Mouse (Mus musculus) liver, embryonic 13.5 days (tissue): ENCODE measurements around the gene Troap. TPM values are rescaled to one million over a fixed set of nuclear protein-coding genes. Genes with fewer than 3 reads are reported as not detected.

Experiments used
- ATAC-seq: fragments of 200-750 bp; cut with Nextera tagmentation; 2 replicates; pipeline ENCODE4 v1.8.0; 2017; ENCODE audit warnings: low read depth, mild to moderate bottlenecking, moderate number of reproducible peaks, moderate library complexity
- DNase-seq: peaks from one replicate; pipeline ENCODE4 v3.0.0; 2022
- H3K27ac ChIP-seq: fragments of 300-500 bp; sonication (generic); 2 replicates; pipeline ENCODE4 v1.5.1; 2015; ENCODE audit warnings: moderate library complexity, mild to moderate bottlenecking, inconsistent platforms
- H3K27me3 ChIP-seq: fragments of 300-500 bp; sonication (generic); 2 replicates; pipeline ENCODE4 v1.6.1; 2015; ENCODE audit warnings: mild to moderate bottlenecking, inconsistent platforms
- H3K36me3 ChIP-seq: fragments of 300-500 bp; sonication (generic); 2 replicates; pipeline ENCODE4 v1.6.1; 2015; ENCODE audit warnings: mild to moderate bottlenecking, inconsistent platforms
- H3K4me1 ChIP-seq: fragments of 300-500 bp; sonication (generic); replicated peaks from 2 replicates; pipeline ENCODE4 v1.6.1; 2015; ENCODE audit warnings: inconsistent platforms
- H3K4me2 ChIP-seq: fragments of 300-500 bp; sonication (generic); 2 replicates; pipeline ENCODE4 v1.6.1; 2015; ENCODE audit warnings: inconsistent platforms, mild to moderate bottlenecking, moderate library complexity
- H3K4me3 ChIP-seq: fragments of 300-500 bp; sonication (generic); replicated peaks from 2 replicates; pipeline ENCODE4 v1.5.1; 2015; ENCODE audit warnings: mild to moderate bottlenecking, inconsistent platforms
- H3K9ac ChIP-seq: fragments of 300-500 bp; sonication (generic); 2 replicates; pipeline ENCODE4 v1.6.1; 2015; ENCODE audit warnings: mild to moderate bottlenecking, inconsistent platforms
- H3K9me3 ChIP-seq: fragments of 300-500 bp; sonication (generic); replicated peaks from 2 replicates; pipeline ENCODE4 v1.6.1; 2016; ENCODE audit warnings: inconsistent platforms
- WGBS: fragments of 180-500 bp; shearing (Covaris S2); methylation state at CpG from one replicate; pipeline ENCODE4 v1.1.7; 2015; ENCODE audit not compliant: insufficient replicate concordance; 5-methylcytosine and 5-hydroxymethylcytosine counted together
- polyA plus RNA-seq: library from polyadenylated mRNA; unstranded; fragments of >200 nt; fragmentation: Nextera tagmentation; extraction: Ambion mirVana; gene quantifications from 2 replicates; pipeline ENCODE4 v1.2.1, GENCODE M21; 2015

Troap gene
- polyA plus RNA-seq, 1 experiment from 2014 or later: 14.5 TPM

GRCm38 (mm10) chr15:99032726-99033250 is 41.6 kb upstream of the Troap start:
- ATAC-seq (no peak), DNase-seq (no peak)
- Histone ChIP-seq H3K9me3 (no peaks in the 10 kb centered on the region), H3K27me3 (no peaks in the 10 kb centered on the region), H3K4me3 (peak overlapping the region; percentile 98), H3K4me2 (peak overlapping the region; percentile 94), H3K36me3 (peaks cover 48% of the 10 kb centered on the region), H3K9ac (peak overlapping the region; percentile 98), H3K27ac (peak overlapping the region; percentile 98), H3K4me1 (peaks cover 63% of the 10 kb centered on the region)
- 13% methylated on average over 7 of the region's 7 CpGs for WGBS

GRCm38 (mm10) chr15:99033498-99034270 is 40.7 kb upstream of the Troap start:
- DNase-seq: no peak

GRCm38 (mm10) chr15:99035431-99035830 is 38.9 kb upstream of the Troap start:
- H3K9ac ChIP-seq: no peak overlapping the region
- peaks cover 63% of the 10 kb centered on the region for H3K36me3 ChIP-seq
- H3K4me2 ChIP-seq: no peak overlapping the region
- ATAC-seq (no peak), DNase-seq (no peak)
- peaks cover 55% of the 10 kb centered on the region for H3K4me1 ChIP-seq
- 78% methylated on average over 4 of the region's 4 CpGs for WGBS
- no peaks in the 10 kb centered on the region for H3K27me3 ChIP-seq
- no peak overlapping the region for H3K27ac ChIP-seq
- no peak overlapping the region for H3K4me3 ChIP-seq
- H3K9me3 ChIP-seq: no peaks in the 10 kb centered on the region

More at GRCm38 (mm10) chr15:99033498-99034270, 40.7 kb upstream of the Troap start:
- Histone ChIP-seq H3K36me3 (peaks cover 57% of the 10 kb centered on the region), H3K9me3 (no peaks in the 10 kb centered on the region), H3K4me3 (peak overlapping the region; percentile 98), H3K4me2 (peak overlapping the region; percentile 94), H3K9ac (peak overlapping the region; percentile 98), H3K27ac (peak overlapping the region; percentile 98), H3K27me3 (no peaks in the 10 kb centered on the region), H3K4me1 (peaks cover 58% of the 10 kb centered on the region)
- no peak for ATAC-seq
- 53% methylated on average over 7 of the region's 7 CpGs for WGBS

GRCm38 (mm10) chr15:99036249-99036905 is 38.0 kb upstream of the Troap start:
- peaks cover 63% of the 10 kb centered on the region for H3K36me3 ChIP-seq
- no peak overlapping the region for H3K9ac ChIP-seq
- H3K4me2 ChIP-seq: no peak overlapping the region
- H3K4me1 ChIP-seq: peaks cover 60% of the 10 kb centered on the region
- H3K27me3 ChIP-seq: 0 out of 2 replicates have a peak, but pooled peaks cover 3% of the 10 kb centered on the region
- ATAC-seq (no peak), DNase-seq (no peak)
- H3K9me3 ChIP-seq: no peaks in the 10 kb centered on the region
- 95% methylated on average over 8 of the region's 8 CpGs for WGBS
- no peak overlapping the region for H3K4me3 ChIP-seq
- no peak overlapping the region for H3K27ac ChIP-seq

- Histone ChIP-seq H3K4me2 (no peak overlapping the region), H3K4me3 (no peak overlapping the region), H3K9ac (no peak overlapping the region), H3K36me3 (peaks cover 52% of the 10 kb centered on the region), H3K27ac (no peak overlapping the region), H3K27me3 (0 out of 2 replicates have a peak, but pooled peaks cover 3% of the 10 kb centered on the region), H3K4me1 (peaks cover 43% of the 10 kb centered on the region), H3K9me3 (no peaks in the 10 kb centered on the region)
- ATAC-seq: no peak
- WGBS: 73% methylated on average over 1 of the region's 1 CpGs
- no peak for DNase-seq
Observed at GRCm38 (mm10) chr15:99038025-99038424, 36.4 kb upstream of the Troap start.

GRCm38 (mm10) chr15:99038797-99039196 is 35.6 kb upstream of the Troap start:
- H3K9ac ChIP-seq: no peak overlapping the region
- DNase-seq (no peak), ATAC-seq (no peak)
- no peak overlapping the region for H3K4me2 ChIP-seq
- H3K27me3 ChIP-seq: 0 out of 2 replicates have a peak, but pooled peaks cover 3% of the 10 kb centered on the region
- H3K4me3 ChIP-seq: no peak overlapping the region
- no peak overlapping the region for H3K27ac ChIP-seq
- H3K36me3 ChIP-seq: peaks cover 45% of the 10 kb centered on the region
- 86% methylated on average over 5 of the region's 5 CpGs for WGBS
- no peaks in the 10 kb centered on the region for H3K9me3 ChIP-seq
- H3K4me1 ChIP-seq: peaks cover 36% of the 10 kb centered on the region

GRCm38 (mm10) chr15:99039306-99039705 is 35.1 kb upstream of the Troap start:
- ATAC-seq: no peak; the same call in 1 of the 2 replicates
- Histone ChIP-seq H3K27me3 (0 out of 2 replicates have a peak, but pooled peaks cover 3% of the 10 kb centered on the region), H3K36me3 (peaks cover 42% of the 10 kb centered on the region), H3K4me1 (peaks cover 34% of the 10 kb centered on the region), H3K27ac (no peak overlapping the region), H3K4me2 (no peak overlapping the region), H3K9me3 (no peaks in the 10 kb centered on the region), H3K9ac (no peak overlapping the region), H3K4me3 (no peak overlapping the region)
- 77% methylated on average over 4 of the region's 4 CpGs for whole genome bisulfite sequencing
- no peak for DNase-seq

GRCm38 (mm10) chr15:99039996-99040919 is 34.1 kb upstream of the Troap start:
- H3K9me3 ChIP-seq: no peaks in the 10 kb centered on the region
- no peak overlapping the region; the same call in 1 of the 2 replicates for H3K9ac ChIP-seq
- H3K27ac ChIP-seq: no peak overlapping the region
- H3K36me3 ChIP-seq: peaks cover 32% of the 10 kb centered on the region
- peaks cover 33% of the 10 kb centered on the region for H3K4me1 ChIP-seq
- H3K27me3 ChIP-seq: 0 out of 2 replicates have a peak, but pooled peaks cover 3% of the 10 kb centered on the region
- DNase-seq (no peak), ATAC-seq (no peak)
- WGBS: 54% methylated on average over 26 of the region's 26 CpGs
- no peak overlapping the region for H3K4me3 ChIP-seq
- no peak overlapping the region for H3K4me2 ChIP-seq

GRCm38 (mm10) chr15:99040920-99041856 is 33.2 kb upstream of the Troap start:
- Histone ChIP-seq H3K27ac (no peak overlapping the region), H3K4me3 (no peak overlapping the region), H3K9me3 (no peaks in the 10 kb centered on the region), H3K4me2 (no peak overlapping the region), H3K36me3 (peaks cover 23% of the 10 kb centered on the region), H3K9ac (no peak overlapping the region; the same call in 1 of the 2 replicates), H3K4me1 (peaks cover 25% of the 10 kb centered on the region), H3K27me3 (0 out of 2 replicates have a peak, but pooled peaks cover 3% of the 10 kb centered on the region)
- no peak for ATAC-seq
- no peak for DNase-seq
- WGBS: 68% methylated on average over 21 of the region's 21 CpGs

GRCm38 (mm10) chr15:99042334-99042733 is 32.0 kb upstream of the Troap start:
- H3K27ac ChIP-seq: no peak overlapping the region
- no peak overlapping the region for H3K9ac ChIP-seq
- H3K9me3 ChIP-seq: no peaks in the 10 kb centered on the region
- ATAC-seq (no peak), DNase-seq (no peak)
- H3K4me2 ChIP-seq: no peak overlapping the region
- peaks cover 20% of the 10 kb centered on the region for H3K4me1 ChIP-seq
- peaks cover 10% of the 10 kb centered on the region; the same call in 1 of the 2 replicates for H3K27me3 ChIP-seq
- peaks cover 16% of the 10 kb centered on the region for H3K36me3 ChIP-seq
- 70% methylated on average over 5 of the region's 5 CpGs for WGBS
- H3K4me3 ChIP-seq: no peak overlapping the region
